Mouse (Mus musculus): Measurements from ENCODE around the gene Madd. TPM values are rescaled to one million over a fixed set of nuclear protein-coding genes. Genes with fewer than 3 reads are reported as not detected.

The Madd gene
- polyA plus RNA-seq, 1 experiment from 2014 or later, result 10.9 TPM

Other genes with a start within 250 kb of the Madd start
- 80.7 and 81.8 TPM in 2 replicates for gene Celf1, start 243.5 kb downstream of the Madd start, polyA plus RNA-seq (2015; fragmentation: Nextera tagmentation; extraction: Ambion mirVana)
- gene Rapsn, start 148.2 kb downstream of the Madd start, polyA plus RNA-seq (2015; fragmentation: Nextera tagmentation; extraction: Ambion mirVana), result 0.91 and 1.9 TPM in 2 replicates
- gene Psmc3, start 129.8 kb downstream of the Madd start, polyA plus RNA-seq (2015; fragmentation: Nextera tagmentation; extraction: Ambion mirVana), result 254 and 278 TPM in 2 replicates
- 34.6 and 40.2 TPM in 2 replicates for gene Slc39a13, start 113.4 kb downstream of the Madd start, polyA plus RNA-seq (2015; fragmentation: Nextera tagmentation; extraction: Ambion mirVana)
- gene Spi1, start 101.4 kb downstream of the Madd start, polyA plus RNA-seq (2015; fragmentation: Nextera tagmentation; extraction: Ambion mirVana), result 6.9 and 8.7 TPM in 2 replicates
- 18.8 and 22.3 TPM in 2 replicates for gene Mybpc3, start 65.7 kb downstream of the Madd start, polyA plus RNA-seq (2015; fragmentation: Nextera tagmentation; extraction: Ambion mirVana)
- 20.9 and 22.8 TPM in 2 replicates for gene Nr1h3, start 19.0 kb upstream of the Madd start, polyA plus RNA-seq (2015; fragmentation: Nextera tagmentation; extraction: Ambion mirVana)
- 27.6 and 30.6 TPM in 2 replicates for gene Acp2, start 19.0 kb upstream of the Madd start, polyA plus RNA-seq (2015; fragmentation: Nextera tagmentation; extraction: Ambion mirVana)
- gene Ddb2, start 53.1 kb upstream of the Madd start, polyA plus RNA-seq (2015; fragmentation: Nextera tagmentation; extraction: Ambion mirVana), result 19.7 and 20.4 TPM in 2 replicates
- gene Pacsin3, start 72.1 kb upstream of the Madd start, polyA plus RNA-seq (2015; fragmentation: Nextera tagmentation; extraction: Ambion mirVana), result 51.7 and 54.2 TPM in 2 replicates
- 89.5 and 93.0 TPM in 2 replicates for gene Arfgap2, start 81.1 kb upstream of the Madd start, polyA plus RNA-seq (2015; fragmentation: Nextera tagmentation; extraction: Ambion mirVana)

All from lung, embryonic 15.5 days (tissue).